Mouse (Mus musculus): ENCODE measurements around the gene Slc38a2. TPM values are rescaled to one million over a fixed set of nuclear protein-coding genes. Genes with fewer than 3 reads are reported as not detected.

Gene Slc38a2
- polyA plus RNA-seq, 1 experiment from 2014 or later: 27.9 TPM

GRCm38 (mm10) chr15:96728346-96728745, 28.8 kb upstream of the Slc38a2 start:
- H3K4me3 ChIP-seq (ENCODE audit: low read depth, low read length): no peak overlapping the region
- no peaks in the 10 kb centered on the region for H3K27me3 ChIP-seq (replicated peaks; ENCODE audit: control insufficient read depth, insufficient read depth, low read length)
- no peak overlapping the region for H3K27ac ChIP-seq (ENCODE audit: low read depth, low read length)
- H3K4me1 ChIP-seq (replicated peaks; ENCODE audit: control insufficient read depth, insufficient read depth, low read length): no peaks in the 10 kb centered on the region
- ATAC-seq: no peak
- no peaks in the 10 kb centered on the region for H3K9me3 ChIP-seq (ENCODE audit: control insufficient read depth)
- H3K9ac ChIP-seq (ENCODE audit: low read depth, low read length): no peak overlapping the region
- no peaks in the 10 kb centered on the region for H3K36me3 ChIP-seq (ENCODE audit: control insufficient read depth, insufficient read depth)
- 68% methylated on average over 4 of the region's 4 CpGs for WGBS
- H3K4me2 ChIP-seq (replicated peaks; ENCODE audit: low read depth): no peak overlapping the region
- no peak for TF ChIP-seq CTCF (IDR thresholded peaks at IDR 0.05; ENCODE audit: low read depth)

DNA sequence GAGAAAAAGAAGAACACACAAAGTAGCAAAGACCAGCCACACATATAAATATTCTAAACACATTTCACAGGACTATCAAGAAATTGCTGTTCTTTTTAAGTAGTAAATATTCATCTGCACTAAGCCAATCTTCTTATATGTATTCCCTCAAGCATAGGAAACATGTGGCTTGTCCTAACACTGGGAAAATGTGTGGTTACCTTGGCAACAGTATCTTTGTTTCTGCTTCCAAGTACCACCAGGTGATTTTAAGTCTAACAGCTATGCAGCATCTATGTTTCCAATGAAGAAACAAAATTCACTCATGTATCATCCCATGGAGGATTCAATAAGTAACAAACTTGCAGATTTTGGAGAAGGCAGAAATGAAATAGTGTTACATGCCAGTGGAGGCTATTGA, 25.0 kb upstream of the Slc38a2 start:
- H3K27me3 ChIP-seq (replicated peaks; ENCODE audit: control insufficient read depth, insufficient read depth, low read length): no peaks in the 10 kb centered on the region
- H3K36me3 ChIP-seq (ENCODE audit: control insufficient read depth, insufficient read depth): no peaks in the 10 kb centered on the region
- H3K4me2 ChIP-seq (replicated peaks; ENCODE audit: low read depth): no peak overlapping the region
- no peaks in the 10 kb centered on the region for H3K4me1 ChIP-seq (replicated peaks; ENCODE audit: control insufficient read depth, insufficient read depth, low read length)
- no peak overlapping the region for H3K9ac ChIP-seq (ENCODE audit: low read depth, low read length)
- no peak overlapping the region for H3K4me3 ChIP-seq (ENCODE audit: low read depth, low read length)
- TF ChIP-seq CTCF (IDR thresholded peaks at IDR 0.05; ENCODE audit: low read depth): no peak
- no peak for ATAC-seq
- no peak overlapping the region for H3K27ac ChIP-seq (ENCODE audit: low read depth, low read length)
- H3K9me3 ChIP-seq (ENCODE audit: control insufficient read depth): no peaks in the 10 kb centered on the region

DNA sequence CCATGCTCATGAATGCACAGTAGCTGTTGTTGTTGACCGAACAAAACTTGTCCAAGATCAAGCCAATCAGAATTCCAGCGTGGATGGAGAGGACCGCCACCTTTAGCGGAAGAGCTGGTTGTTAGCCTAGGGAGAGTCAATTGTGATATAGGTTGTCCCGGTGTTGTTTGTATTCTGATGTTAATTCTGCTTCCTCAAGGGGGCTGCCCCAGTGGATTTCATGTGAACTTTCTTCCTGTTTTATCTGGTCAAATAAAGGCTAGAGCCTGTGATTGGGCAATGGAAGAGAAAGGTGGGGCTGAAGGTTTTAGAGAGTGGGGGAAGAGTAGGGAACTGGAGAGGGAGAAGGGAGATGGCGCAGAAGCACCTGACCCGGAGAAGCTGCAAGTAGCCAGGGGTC, 22.7 kb upstream of the Slc38a2 start:
- Histone ChIP-seq H3K4me2 (replicated peaks; ENCODE audit: low read depth) (no peak overlapping the region), H3K4me1 (replicated peaks; ENCODE audit: control insufficient read depth, insufficient read depth, low read length) (no peaks in the 10 kb centered on the region), H3K27ac (ENCODE audit: low read depth, low read length) (no peak overlapping the region), H3K27me3 (replicated peaks; ENCODE audit: control insufficient read depth, insufficient read depth, low read length) (no peaks in the 10 kb centered on the region), H3K4me3 (ENCODE audit: low read depth, low read length) (no peak overlapping the region), H3K9ac (ENCODE audit: low read depth, low read length) (no peak overlapping the region), H3K9me3 (ENCODE audit: control insufficient read depth) (no peaks in the 10 kb centered on the region), H3K36me3 (ENCODE audit: control insufficient read depth, insufficient read depth) (no peaks in the 10 kb centered on the region)
- TF ChIP-seq CTCF (IDR thresholded peaks at IDR 0.05; ENCODE audit: low read depth): no peak
- ATAC-seq: no peak
- WGBS: 71% methylated on average over 7 of the region's 7 CpGs

- no peak overlapping the region for H3K4me3 ChIP-seq (ENCODE audit: low read depth, low read length)
- H3K36me3 ChIP-seq (ENCODE audit: control insufficient read depth, insufficient read depth): no peaks in the 10 kb centered on the region
- no peaks in the 10 kb centered on the region for H3K27me3 ChIP-seq (replicated peaks; ENCODE audit: control insufficient read depth, insufficient read depth, low read length)
- H3K27ac ChIP-seq (ENCODE audit: low read depth, low read length): no peak overlapping the region
- no peaks in the 10 kb centered on the region; the same call in 1 of the 2 replicates for H3K4me1 ChIP-seq (replicated peaks; ENCODE audit: control insufficient read depth, insufficient read depth, low read length)
- no peak overlapping the region for H3K4me2 ChIP-seq (replicated peaks; ENCODE audit: low read depth)
- no peak overlapping the region for H3K9ac ChIP-seq (ENCODE audit: low read depth, low read length)
- no peak for TF ChIP-seq CTCF (IDR thresholded peaks at IDR 0.05; ENCODE audit: low read depth)
- 90% methylated on average over 6 of the region's 6 CpGs for WGBS
- no peak for ATAC-seq
- H3K9me3 ChIP-seq (ENCODE audit: control insufficient read depth): no peaks in the 10 kb centered on the region
Observed at GRCm38 (mm10) chr15:96720146-96720545, 20.6 kb upstream of the Slc38a2 start.

DNA sequence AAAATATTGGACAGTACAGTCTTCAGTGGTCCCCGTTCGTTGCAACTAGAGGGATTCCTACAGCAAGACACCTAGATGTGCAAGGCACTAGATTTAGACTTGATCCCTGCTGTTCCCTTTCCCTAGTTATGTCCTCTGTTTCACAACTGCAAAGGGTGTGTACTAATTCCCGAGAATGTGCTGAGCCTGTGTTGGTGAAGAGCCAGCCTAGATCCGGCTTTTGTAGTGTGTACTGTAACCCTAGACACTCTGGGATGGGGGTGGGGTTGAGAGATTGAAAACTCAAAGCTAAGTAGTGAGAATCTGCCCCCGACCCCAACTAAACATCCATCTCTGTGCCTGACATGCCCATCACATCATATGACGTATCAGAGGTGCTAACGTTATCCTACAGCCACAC, 18.9 kb upstream of the Slc38a2 start:
- no peak for ATAC-seq
- TF ChIP-seq CTCF (IDR thresholded peaks at IDR 0.05; ENCODE audit: low read depth): no peak
- 71% methylated on average over 7 of the region's 7 CpGs for WGBS

GRCm38 (mm10) chr15:96717181-96717580, 17.7 kb upstream of the Slc38a2 start:
- H3K9ac ChIP-seq (ENCODE audit: low read depth, low read length): no peak overlapping the region
- no peak for ATAC-seq
- no peaks in the 10 kb centered on the region for H3K36me3 ChIP-seq (ENCODE audit: control insufficient read depth, insufficient read depth)
- no peaks in the 10 kb centered on the region for H3K9me3 ChIP-seq (ENCODE audit: control insufficient read depth)
- H3K4me3 ChIP-seq (ENCODE audit: low read depth, low read length): no peak overlapping the region
- no peak overlapping the region for H3K27ac ChIP-seq (ENCODE audit: low read depth, low read length)
- whole genome bisulfite sequencing: 81% methylated on average over 3 of the region's 3 CpGs
- no peaks in the 10 kb centered on the region; the same call in 1 of the 2 replicates for H3K4me1 ChIP-seq (replicated peaks; ENCODE audit: control insufficient read depth, insufficient read depth, low read length)
- no peak overlapping the region for H3K4me2 ChIP-seq (replicated peaks; ENCODE audit: low read depth)
- no peaks in the 10 kb centered on the region for H3K27me3 ChIP-seq (replicated peaks; ENCODE audit: control insufficient read depth, insufficient read depth, low read length)
- TF ChIP-seq CTCF (IDR thresholded peaks at IDR 0.05; ENCODE audit: low read depth): no peak

More for the DNA sequence above, 18.9 kb upstream of the Slc38a2 start:
- H3K27me3 ChIP-seq (replicated peaks; ENCODE audit: control insufficient read depth, insufficient read depth, low read length): no peaks in the 10 kb centered on the region
- no peak overlapping the region for H3K4me3 ChIP-seq (ENCODE audit: low read depth, low read length)
- no peaks in the 10 kb centered on the region; the same call in 1 of the 2 replicates for H3K4me1 ChIP-seq (replicated peaks; ENCODE audit: control insufficient read depth, insufficient read depth, low read length)
- H3K27ac ChIP-seq (ENCODE audit: low read depth, low read length): no peak overlapping the region
- no peaks in the 10 kb centered on the region for H3K9me3 ChIP-seq (ENCODE audit: control insufficient read depth)
- H3K36me3 ChIP-seq (ENCODE audit: control insufficient read depth, insufficient read depth): no peaks in the 10 kb centered on the region
- no peak overlapping the region for H3K9ac ChIP-seq (ENCODE audit: low read depth, low read length)
- H3K4me2 ChIP-seq (replicated peaks; ENCODE audit: low read depth): no peak overlapping the region

DNA sequence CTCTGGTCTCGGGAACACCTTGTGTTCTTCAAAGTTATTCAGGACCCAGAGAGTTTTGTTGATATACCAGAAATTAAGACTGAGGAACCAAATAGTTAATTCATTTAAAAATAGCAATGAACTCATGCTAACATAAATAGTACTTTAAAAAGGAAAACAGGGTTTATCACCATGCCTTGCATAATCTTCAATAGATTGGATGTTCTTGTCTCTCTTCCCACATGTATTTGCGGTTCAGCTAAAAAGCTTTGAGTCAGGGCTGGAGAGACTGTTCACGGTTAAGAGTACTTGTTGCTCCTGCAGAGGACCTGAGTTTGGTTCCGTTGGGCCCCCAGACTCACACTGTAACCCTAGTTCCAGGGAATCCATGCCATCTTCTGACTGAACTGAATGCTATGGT, 16.8 kb upstream of the Slc38a2 start:
- Histone ChIP-seq H3K36me3 (ENCODE audit: control insufficient read depth, insufficient read depth) (no peaks in the 10 kb centered on the region), H3K4me1 (replicated peaks; ENCODE audit: control insufficient read depth, insufficient read depth, low read length) (no peaks in the 10 kb centered on the region; the same call in 1 of the 2 replicates), H3K4me2 (replicated peaks; ENCODE audit: low read depth) (no peak overlapping the region), H3K4me3 (ENCODE audit: low read depth, low read length) (no peak overlapping the region), H3K27me3 (replicated peaks; ENCODE audit: control insufficient read depth, insufficient read depth, low read length) (no peaks in the 10 kb centered on the region), H3K9me3 (ENCODE audit: control insufficient read depth) (no peaks in the 10 kb centered on the region), H3K9ac (ENCODE audit: low read depth, low read length) (no peak overlapping the region), H3K27ac (ENCODE audit: low read depth, low read length) (no peak overlapping the region)
- TF ChIP-seq CTCF (IDR thresholded peaks at IDR 0.05; ENCODE audit: low read depth): no peak
- ATAC-seq: no peak
- WGBS: 82% methylated on average over 4 of the region's 4 CpGs

All from intestine, postnatal 0 days (tissue).